Mouse (Mus musculus) G1E-ER4 (cell line): ENCODE data around the gene Scube1. TPM values are rescaled to one million over a fixed set of nuclear protein-coding genes. Genes with fewer than 3 reads are reported as not detected.

ENCODE experiments used
- GATA1 ChIP-seq: IDR thresholded peaks from one replicate; pipeline ENCODE4 v1.8.0; 2012; ENCODE audit warnings: low read length, inconsistent platforms
- polyA plus RNA-seq: library from polyadenylated mRNA; stranded (reverse); fragments of >175 nt; gene quantifications from 2 replicates; pipeline ENCODE4 v1.2.3, GENCODE M21; 2012

Gene Scube1
- polyA plus RNA-seq, 1 experiment, result not detected

- TF ChIP-seq GATA1, result no peak
Observed at GRCm38 (mm10) chr15:83595364-83595711, 129.5 kb downstream of the Scube1 start.

DNA sequence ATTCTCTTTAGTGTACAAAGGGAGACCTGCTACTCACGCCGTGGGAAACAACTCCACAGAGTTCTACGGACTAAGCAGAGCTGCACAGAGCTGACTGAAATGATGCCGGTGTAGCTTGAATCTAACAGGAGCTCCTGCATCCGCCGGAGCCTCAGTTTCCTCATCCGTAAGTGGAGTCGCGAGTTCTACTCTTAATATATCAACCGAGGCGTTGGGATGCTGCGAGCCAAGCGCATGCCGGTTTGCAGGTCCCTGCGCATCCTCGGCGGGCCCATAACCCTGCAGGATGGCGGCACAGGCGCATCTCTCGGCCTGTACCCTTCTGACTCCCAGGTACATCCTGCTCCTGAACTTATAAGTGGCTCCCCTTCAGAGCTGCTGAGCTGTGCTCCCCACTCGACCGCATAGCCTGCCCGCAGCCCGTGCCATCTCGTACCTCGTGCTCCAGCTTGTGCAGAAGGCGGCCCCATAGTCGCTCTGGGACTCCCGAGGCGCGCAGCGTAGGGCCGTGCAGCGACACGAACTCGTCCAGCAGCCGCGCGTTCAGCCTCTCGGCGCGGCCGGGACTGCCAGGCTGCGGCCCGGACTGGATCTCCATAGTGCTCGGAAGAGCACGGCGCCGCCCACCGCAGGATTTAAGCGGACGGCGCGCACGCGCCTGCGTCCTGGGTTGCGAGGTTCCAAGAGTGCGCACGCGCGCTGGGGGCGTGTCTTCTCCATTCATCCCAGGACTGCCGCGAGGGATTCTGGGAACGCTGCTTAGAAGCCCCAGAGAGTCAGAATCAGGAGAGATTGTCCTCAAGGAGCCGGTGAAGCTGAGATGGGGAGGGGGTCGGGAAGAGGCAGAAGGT is 130.1 kb downstream of the Scube1 start, which contains the start of gene Ttll12:
Ttll12 (minus strand) TSS at position 645 of the 851 bp plus-strand sequence.
- no peak for TF ChIP-seq GATA1

- TF ChIP-seq GATA1, result no peak
Observed at GRCm38 (mm10) chr15:83593702-83594512, 130.9 kb downstream of the Scube1 start.

GRCm38 (mm10) chr15:83593189-83593585 is 131.6 kb downstream of the Scube1 start:
- TF ChIP-seq GATA1, result no peak

DNA sequence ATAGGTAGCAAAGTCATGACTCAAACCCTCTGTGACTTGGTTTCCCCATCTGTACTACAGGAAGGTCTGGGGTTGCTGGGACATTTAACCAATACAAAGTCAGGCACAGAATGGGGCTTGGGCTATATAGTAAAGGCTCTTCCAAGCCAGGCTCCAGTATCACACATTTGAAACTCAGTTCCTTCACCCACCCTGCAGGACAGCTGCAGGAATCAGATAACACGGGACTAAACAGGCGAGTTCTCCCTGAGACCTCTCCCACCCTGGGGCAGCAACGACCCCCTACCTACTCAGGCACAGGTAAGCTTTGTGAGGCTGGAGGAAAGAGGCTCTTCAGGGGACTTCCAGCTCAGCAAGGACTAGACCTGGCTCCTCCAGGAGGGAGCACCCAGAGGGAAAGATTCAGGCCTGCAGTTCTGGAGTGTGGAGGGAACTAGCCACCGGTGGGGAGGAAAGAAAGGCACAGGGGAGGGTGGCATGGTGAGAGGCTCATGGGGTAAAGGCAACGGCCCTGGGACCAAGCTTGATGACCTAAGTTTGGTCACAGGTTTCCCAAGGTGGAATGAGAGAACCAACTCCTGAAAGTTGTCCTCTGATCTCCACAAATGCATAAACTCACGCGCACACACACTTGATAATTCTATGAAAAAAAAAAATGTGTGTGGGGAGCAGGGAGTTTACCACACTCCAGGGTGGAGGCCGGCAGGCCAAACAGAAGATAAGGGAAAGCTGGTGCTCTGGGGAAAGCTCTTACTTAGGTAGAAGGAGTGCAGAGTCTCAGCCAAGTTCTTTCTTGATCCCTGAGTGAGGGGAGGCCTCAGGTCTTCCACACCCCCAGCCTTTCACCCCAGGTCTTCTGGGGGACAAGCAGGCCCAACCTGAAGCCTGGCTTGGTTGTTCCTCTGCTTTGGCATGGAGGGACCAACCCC is 132.3 kb downstream of the Scube1 start:
- TF ChIP-seq GATA1, result no peak

DNA sequence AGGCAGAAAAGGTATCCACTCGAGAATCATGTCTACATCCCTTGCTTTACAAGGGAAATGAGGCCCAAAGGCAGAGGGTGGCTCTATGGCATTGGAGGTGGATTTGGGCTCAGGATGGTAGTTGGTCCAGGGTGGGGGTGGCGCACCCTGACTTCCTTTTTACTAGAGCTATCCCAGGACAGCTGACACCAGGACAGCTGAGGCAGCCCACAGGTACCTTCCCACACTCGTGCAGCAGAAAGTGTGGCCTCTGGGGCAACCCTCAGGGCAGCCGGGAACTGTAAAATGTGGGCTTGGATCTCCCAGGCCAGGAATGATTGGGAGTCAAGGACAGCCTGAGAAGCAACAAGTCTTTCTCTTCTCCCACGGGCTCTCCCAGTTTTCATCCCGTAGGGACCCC is 133.1 kb downstream of the Scube1 start:
- no peak for TF ChIP-seq GATA1

DNA sequence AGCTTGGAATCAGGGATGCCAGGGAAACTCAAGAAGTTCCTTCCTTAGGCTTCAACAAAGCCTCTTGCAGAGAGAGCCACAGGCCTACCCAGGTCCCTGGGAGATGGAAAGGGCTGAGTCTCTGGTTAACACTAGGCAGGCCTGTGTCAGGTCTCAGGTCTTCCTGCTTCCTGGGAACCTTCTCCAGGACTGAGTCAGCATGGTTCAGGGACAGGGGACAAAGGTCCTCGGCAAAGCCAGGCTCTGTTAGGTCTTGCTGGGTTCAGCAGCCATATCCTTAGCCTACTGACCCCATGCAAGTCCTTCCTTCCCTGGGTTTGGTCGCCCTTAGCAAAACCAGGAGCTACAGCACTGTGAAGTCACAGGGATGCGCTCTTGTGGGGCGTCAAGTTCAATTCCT is 134.0 kb downstream of the Scube1 start:
- TF ChIP-seq GATA1, result no peak

- no peak for TF ChIP-seq GATA1
Observed at GRCm38 (mm10) chr15:83584741-83585220, 140.0 kb downstream of the Scube1 start.

- no peak for TF ChIP-seq GATA1
Observed at GRCm38 (mm10) chr15:83583419-83584156, 141.2 kb downstream of the Scube1 start.

GRCm38 (mm10) chr15:83582931-83583330 is 141.9 kb downstream of the Scube1 start:
- no peak for TF ChIP-seq GATA1

DNA sequence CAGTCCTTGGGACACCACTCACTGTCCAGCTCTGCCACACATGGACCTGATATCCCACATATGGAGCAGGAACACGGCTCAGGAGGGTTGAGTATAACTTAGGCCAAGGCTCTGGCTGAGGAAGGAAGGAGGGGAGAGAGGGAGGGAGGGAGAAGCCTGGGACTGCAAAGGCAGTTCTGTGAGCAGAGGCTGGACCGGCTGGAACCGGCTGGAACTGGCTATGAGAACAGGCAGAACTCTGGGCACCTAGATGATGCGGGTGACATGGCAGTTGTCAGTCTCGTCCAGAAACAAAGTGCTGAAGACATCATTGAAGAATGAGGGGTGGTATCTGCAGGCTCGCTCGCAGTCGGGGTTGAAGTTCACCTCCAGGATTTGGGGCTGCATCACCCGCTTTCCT is 148.2 kb downstream of the Scube1 start:
- TF ChIP-seq GATA1, result no peak

DNA sequence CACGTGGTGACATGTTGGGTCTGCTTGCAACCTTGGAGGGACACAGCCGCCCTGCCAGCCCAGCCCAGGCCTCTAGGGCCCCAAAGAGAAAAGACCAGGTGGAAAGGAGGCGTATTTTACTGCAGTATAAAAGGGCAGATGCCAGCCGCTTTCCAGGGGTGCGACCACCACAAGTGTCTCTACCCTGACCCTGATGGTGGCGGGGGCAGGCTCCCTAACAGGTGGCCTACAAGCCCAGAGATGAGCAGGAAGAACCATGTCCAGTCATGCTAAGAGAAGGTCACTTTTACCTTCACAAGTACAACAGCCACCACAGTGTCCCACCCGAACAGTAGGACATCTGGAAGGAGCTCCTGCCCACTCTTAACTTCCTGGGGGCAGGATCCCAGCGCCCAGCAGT is 149.3 kb downstream of the Scube1 start:
- no peak for TF ChIP-seq GATA1

DNA sequence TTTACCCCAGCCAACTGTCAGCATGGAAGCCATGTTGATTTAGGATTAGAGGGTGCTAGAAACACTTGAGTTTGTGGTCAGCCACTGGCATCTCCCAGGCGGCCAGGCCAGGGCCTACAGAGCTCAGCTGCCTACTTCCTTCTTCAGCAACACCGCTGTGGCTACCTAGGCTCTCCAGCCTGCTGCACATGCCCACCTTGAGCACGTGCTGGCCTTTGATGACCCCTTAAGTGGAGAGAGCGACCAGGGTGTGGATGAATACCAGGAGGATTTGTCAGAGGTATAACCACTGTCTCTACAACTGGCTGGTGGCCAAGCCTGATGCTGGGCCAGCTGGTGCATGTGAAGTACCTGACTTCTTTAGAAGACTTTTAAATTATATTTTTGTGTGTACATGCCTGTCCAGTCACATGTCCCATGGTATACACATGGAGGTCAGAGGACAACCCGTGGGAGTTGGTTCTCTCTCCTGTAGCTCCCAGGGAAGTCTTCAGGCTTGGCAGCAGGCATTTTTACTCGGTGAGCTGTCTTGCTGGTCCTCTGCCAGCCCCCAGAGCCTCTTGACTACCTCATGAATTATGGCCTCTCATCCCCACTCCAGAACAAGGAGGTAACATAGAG is 150.0 kb downstream of the Scube1 start:
- no peak for TF ChIP-seq GATA1

DNA sequence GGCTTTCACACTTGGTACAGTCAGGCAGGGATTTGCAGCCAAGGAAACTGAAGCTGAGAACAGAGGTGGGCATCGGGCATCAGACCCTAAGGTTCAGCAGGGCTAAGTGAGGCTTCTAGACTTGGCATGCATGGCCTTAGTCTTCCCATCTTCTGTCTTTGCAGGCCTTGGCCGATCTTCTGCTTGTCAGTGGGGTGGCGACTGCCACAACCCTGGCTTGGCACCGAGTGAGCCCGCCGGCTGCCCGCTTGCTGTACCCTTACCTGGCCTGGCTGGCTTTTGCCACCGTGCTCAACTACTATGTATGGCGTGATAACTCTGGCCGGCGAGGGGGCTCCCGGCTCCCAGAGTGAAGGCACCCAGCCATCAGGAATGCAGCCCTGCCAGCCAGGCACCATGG is 151.2 kb downstream of the Scube1 start:
- TF ChIP-seq GATA1, result no peak

DNA sequence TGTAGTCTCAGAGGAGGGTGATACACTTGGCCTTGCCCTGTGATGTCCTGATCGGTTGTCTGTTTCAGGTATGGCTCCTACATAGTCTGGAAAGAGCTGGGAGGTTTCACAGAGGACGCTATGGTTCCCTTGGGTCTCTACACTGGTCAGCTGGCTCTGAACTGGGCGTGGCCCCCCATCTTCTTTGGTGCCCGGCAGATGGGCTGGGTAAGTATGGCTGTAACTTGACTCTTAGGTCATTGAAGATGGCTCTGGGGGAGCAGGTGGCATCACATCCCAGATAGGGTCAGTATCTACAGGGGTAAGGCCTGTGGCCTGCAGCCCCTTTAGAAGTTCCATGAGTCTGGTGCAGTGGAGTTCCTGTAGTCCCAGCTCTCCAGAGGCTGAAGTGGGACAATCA is 152.7 kb downstream of the Scube1 start:
- TF ChIP-seq GATA1, result no peak
